Mouse (Mus musculus): ENCODE measurements around the gene Nfya. TPM values are rescaled to one million over a fixed set of nuclear protein-coding genes. Genes with fewer than 3 reads are reported as not detected.
"Not testable (repeated sequence)": the region's sequence is repeated elsewhere in the genome, so short reads cannot be mapped to it uniquely, and the experiment has no call there.

Gene Nfya
- polyA plus RNA-seq, 1 experiment from 2014 or later: 16.3 TPM

DNA sequence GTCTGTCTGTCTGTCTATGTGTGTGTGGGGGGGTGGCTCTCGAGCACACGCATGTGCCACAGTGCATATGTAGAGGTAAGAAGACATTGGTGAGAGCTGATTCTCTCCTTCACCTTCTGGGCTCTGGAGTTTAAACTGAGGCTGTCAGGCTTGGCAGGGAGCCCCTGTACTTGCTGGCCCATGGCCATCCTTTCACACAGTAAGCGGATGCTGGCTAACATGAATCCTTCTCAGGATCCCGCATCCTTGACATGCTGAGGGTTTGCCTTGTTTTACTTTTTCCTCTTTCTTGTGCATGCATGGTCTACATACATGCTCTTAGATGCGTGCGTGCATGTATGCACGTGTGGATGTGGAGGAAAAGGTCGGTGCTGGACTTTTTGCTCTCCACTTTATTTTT lies 46.7 kb downstream of the Nfya start:
- H3K4me1 ChIP-seq (ENCODE audit: control insufficient read depth, insufficient read depth, low read length): no peaks in the 10 kb centered on the region
- no peak for ATAC-seq (ENCODE audit: low read depth)
- H3K36me3 ChIP-seq (ENCODE audit: control insufficient read depth, insufficient read depth, low read length): no peaks in the 10 kb centered on the region
- no peak overlapping the region for H3K4me2 ChIP-seq (ENCODE audit: low read depth, low read length)
- no peak overlapping the region for H3K9ac ChIP-seq (replicated peaks; ENCODE audit: low read depth, low read length)
- no peak overlapping the region for H3K27ac ChIP-seq (ENCODE audit: low read depth, low read length)
- H3K4me3 ChIP-seq (ENCODE audit: low read depth, low read length): no peak overlapping the region
- 88% methylated on average over 8 of the region's 8 CpGs for WGBS
- H3K9me3 ChIP-seq (ENCODE audit: control insufficient read depth, low read length): no peaks in the 10 kb centered on the region
- H3K27me3 ChIP-seq (ENCODE audit: control insufficient read depth, insufficient read depth, low read length): no peaks in the 10 kb centered on the region

DNA sequence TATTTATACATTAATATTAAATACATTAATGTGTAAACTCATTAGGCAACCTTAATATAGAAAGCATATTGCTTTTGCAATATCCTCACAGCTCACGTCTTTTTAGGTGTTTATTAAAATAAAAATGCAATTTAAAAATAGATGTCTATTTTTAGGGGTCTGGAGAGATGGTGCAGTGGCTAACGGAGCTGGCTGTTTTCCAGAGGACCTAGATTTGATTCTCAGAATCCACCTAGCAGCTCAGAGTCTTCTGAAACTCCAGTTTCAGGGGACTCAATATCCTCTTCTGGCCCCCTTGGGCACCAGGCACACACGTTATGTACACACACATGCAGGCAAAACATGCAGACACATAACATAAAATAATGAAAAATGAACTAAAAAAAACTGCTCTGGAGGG lies 47.4 kb downstream of the Nfya start:
- H3K27ac ChIP-seq (ENCODE audit: low read depth, low read length): no peak overlapping the region

DNA sequence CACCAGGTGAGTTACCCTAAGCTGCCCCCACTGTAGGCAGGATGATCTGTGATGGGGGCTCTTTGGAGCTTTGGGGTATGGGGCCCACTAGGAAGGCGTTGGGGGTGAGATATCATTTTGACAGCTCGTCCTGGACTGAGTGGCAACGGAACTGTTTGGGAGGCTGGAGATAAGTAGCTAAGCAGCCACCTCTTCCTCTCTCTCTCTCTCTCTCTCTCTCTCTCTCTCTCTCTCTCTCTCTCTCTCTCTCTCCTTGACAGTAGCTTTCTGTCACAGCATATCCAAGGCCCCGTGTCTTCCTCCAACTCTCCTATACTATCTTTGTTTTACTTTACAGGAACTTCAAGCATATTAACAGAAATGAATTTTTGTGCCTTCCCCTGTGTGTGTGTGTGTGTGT lies 49.2 kb downstream of the Nfya start:
- Histone ChIP-seq H3K27ac (ENCODE audit: low read depth, low read length) (no peak overlapping the region), H3K4me3 (ENCODE audit: low read depth, low read length) (no peak overlapping the region), H3K4me2 (ENCODE audit: low read depth, low read length) (no peak overlapping the region), H3K4me1 (ENCODE audit: control insufficient read depth, insufficient read depth, low read length) (no peaks in the 10 kb centered on the region), H3K27me3 (ENCODE audit: control insufficient read depth, insufficient read depth, low read length) (no peaks in the 10 kb centered on the region), H3K36me3 (ENCODE audit: control insufficient read depth, insufficient read depth, low read length) (no peaks in the 10 kb centered on the region), H3K9me3 (ENCODE audit: control insufficient read depth, low read length) (no peaks in the 10 kb centered on the region), H3K9ac (replicated peaks; ENCODE audit: low read depth, low read length) (no peak overlapping the region)
- no peak for ATAC-seq (ENCODE audit: low read depth)
- 84% methylated on average over 4 of the region's 4 CpGs for WGBS

More for the DNA sequence above, 47.4 kb downstream of the Nfya start:
- H3K27me3 ChIP-seq (ENCODE audit: control insufficient read depth, insufficient read depth, low read length): no peaks in the 10 kb centered on the region
- H3K9me3 ChIP-seq (ENCODE audit: control insufficient read depth, low read length): no peaks in the 10 kb centered on the region
- H3K36me3 ChIP-seq (ENCODE audit: control insufficient read depth, insufficient read depth, low read length): no peaks in the 10 kb centered on the region
- no peak overlapping the region for H3K4me3 ChIP-seq (ENCODE audit: low read depth, low read length)
- ATAC-seq (ENCODE audit: low read depth): no peak
- no peak overlapping the region for H3K9ac ChIP-seq (replicated peaks; ENCODE audit: low read depth, low read length)
- no peak overlapping the region for H3K4me2 ChIP-seq (ENCODE audit: low read depth, low read length)
- 76% methylated on average over 3 of the region's 3 CpGs for WGBS
- H3K4me1 ChIP-seq (ENCODE audit: control insufficient read depth, insufficient read depth, low read length): no peaks in the 10 kb centered on the region

DNA sequence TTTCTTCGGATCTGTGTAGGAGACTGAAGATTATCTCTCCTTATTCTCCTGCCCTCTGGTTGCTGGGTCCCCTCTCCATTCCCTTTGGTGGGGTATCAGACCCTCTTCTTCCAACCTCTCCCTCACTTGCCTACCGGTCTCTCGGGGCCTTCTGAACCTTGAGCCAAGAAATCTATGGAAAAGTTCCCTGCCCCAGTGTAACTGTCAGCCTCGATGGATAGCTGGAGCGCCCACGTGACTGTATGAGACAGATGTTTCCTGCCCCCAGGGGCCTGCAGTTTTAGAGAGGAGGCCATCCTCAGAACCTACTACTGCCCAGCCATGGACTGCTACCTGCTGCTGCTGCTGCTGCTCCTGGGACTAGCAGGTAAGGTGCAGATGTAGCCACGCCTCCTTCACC lies 50.1 kb downstream of the Nfya start, which contains the start of gene Treml1:
Gene Treml1 (plus strand): TSS at position 301 of the 400 bp plus-strand sequence.
- H3K4me3 ChIP-seq (ENCODE audit: low read depth, low read length): no peak within 1 kb of the TSS
- 80% methylated on average over 7 of the region's 7 CpGs for WGBS
- no peak within 1 kb of the TSS for H3K27ac ChIP-seq (ENCODE audit: low read depth, low read length)
- H3K9me3 ChIP-seq (ENCODE audit: control insufficient read depth, low read length): no peaks in the 10 kb centered on the region
- no peak within 1 kb of the TSS for H3K9ac ChIP-seq (replicated peaks; ENCODE audit: low read depth, low read length)
- no peaks in the 10 kb centered on the region for H3K4me1 ChIP-seq (ENCODE audit: control insufficient read depth, insufficient read depth, low read length)
- no peak within 1 kb of the TSS for H3K4me2 ChIP-seq (ENCODE audit: low read depth, low read length)
- no peaks in the 10 kb centered on the region for H3K27me3 ChIP-seq (ENCODE audit: control insufficient read depth, insufficient read depth, low read length)
- no peak for ATAC-seq (ENCODE audit: low read depth)
- H3K36me3 ChIP-seq (ENCODE audit: control insufficient read depth, insufficient read depth, low read length): no peaks in the 10 kb centered on the region

DNA sequence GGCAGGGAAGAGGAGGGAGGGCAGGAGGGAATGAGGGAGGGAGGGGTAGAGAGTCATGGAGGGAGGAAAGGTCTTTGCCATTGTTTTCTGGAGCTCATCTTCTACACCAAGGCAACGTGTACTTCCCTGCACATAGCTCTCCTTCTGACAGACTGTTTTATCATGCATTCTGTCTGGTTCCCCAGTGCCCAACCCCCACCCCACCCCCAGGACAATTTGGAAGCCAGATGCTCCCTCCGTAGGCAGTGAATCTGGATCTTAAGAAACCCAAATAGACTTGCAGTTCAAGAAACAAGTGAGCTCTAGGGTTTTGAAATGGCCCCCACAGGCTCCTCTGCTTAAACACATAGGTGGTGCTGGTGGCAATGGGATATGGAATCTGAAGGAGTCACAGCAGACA lies 51.8 kb downstream of the Nfya start:
- H3K27ac ChIP-seq (ENCODE audit: low read depth, low read length): no peak overlapping the region
- no peaks in the 10 kb centered on the region for H3K36me3 ChIP-seq (ENCODE audit: control insufficient read depth, insufficient read depth, low read length)
- H3K9me3 ChIP-seq (ENCODE audit: control insufficient read depth, low read length): no peaks in the 10 kb centered on the region
- no peak for ATAC-seq (ENCODE audit: low read depth)
- H3K4me2 ChIP-seq (ENCODE audit: low read depth, low read length): no peak overlapping the region
- H3K9ac ChIP-seq (replicated peaks; ENCODE audit: low read depth, low read length): no peak overlapping the region
- 38% methylated on average over 2 of the region's 2 CpGs for WGBS
- no peaks in the 10 kb centered on the region for H3K27me3 ChIP-seq (ENCODE audit: control insufficient read depth, insufficient read depth, low read length)
- no peak overlapping the region for H3K4me3 ChIP-seq (ENCODE audit: low read depth, low read length)
- no peaks in the 10 kb centered on the region for H3K4me1 ChIP-seq (ENCODE audit: control insufficient read depth, insufficient read depth, low read length)

DNA sequence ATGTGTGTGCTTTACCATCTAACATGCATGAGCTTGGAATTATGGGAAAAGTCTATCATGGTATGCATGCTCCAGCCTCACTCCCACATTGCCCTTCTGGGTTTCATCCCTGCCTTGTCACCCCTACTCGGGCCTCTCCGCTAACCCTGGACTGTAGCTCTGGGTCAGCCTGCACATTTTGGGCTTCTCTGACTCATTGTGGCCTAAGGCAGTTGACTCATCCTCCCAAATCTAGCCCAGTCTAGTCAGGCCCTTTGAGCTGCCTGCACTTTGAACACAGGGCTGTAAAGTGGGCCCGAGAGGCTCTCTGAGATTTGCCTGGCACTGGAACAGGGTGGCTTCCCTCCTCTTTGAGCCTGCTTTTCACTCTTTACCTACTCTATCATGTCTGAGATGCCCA lies 53.9 kb downstream of the Nfya start:
- whole genome bisulfite sequencing: 92% methylated on average over 3 of the region's 3 CpGs
- ATAC-seq (ENCODE audit: low read depth): no peak
- H3K4me1 ChIP-seq (ENCODE audit: control insufficient read depth, insufficient read depth, low read length): no peaks in the 10 kb centered on the region
- H3K4me3 ChIP-seq (ENCODE audit: low read depth, low read length): no peak overlapping the region
- H3K36me3 ChIP-seq (ENCODE audit: control insufficient read depth, insufficient read depth, low read length): no peaks in the 10 kb centered on the region
- H3K4me2 ChIP-seq (ENCODE audit: low read depth, low read length): no peak overlapping the region
- no peaks in the 10 kb centered on the region for H3K27me3 ChIP-seq (ENCODE audit: control insufficient read depth, insufficient read depth, low read length)
- no peak overlapping the region for H3K9ac ChIP-seq (replicated peaks; ENCODE audit: low read depth, low read length)
- H3K27ac ChIP-seq (ENCODE audit: low read depth, low read length): no peak overlapping the region
- H3K9me3 ChIP-seq (ENCODE audit: control insufficient read depth, low read length): no peaks in the 10 kb centered on the region

DNA sequence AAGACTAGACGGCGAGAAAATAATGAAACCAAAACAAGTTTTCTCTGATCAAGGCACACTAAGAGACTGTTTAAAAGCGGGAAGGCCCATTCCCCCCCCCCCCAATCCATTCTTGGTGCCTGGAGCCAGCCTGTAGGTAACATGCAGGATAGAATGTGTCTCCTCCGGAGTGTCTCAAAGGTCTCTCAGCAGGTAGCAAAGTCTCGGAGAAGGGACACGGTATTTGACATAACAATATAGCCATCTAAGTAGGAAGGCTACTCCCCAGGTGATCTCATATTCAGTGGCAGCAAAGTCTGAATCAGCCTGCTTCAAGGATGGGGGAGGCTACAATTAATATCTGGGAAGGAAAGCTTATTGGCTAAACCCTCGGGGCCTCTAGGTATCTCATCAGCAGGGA lies 56.7 kb downstream of the Nfya start:
- WGBS: 73% methylated on average over 7 of the region's 7 CpGs
- not testable (repeated sequence) for H3K4me1 ChIP-seq (ENCODE audit: control insufficient read depth, insufficient read depth, low read length); H3K36me3 ChIP-seq (ENCODE audit: control insufficient read depth, insufficient read depth, low read length); ATAC-seq (ENCODE audit: low read depth); H3K27me3 ChIP-seq (ENCODE audit: control insufficient read depth, insufficient read depth, low read length); H3K27ac ChIP-seq (ENCODE audit: low read depth, low read length); H3K9ac ChIP-seq (replicated peaks; ENCODE audit: low read depth, low read length); H3K9me3 ChIP-seq (ENCODE audit: control insufficient read depth, low read length); H3K4me3 ChIP-seq (ENCODE audit: low read depth, low read length); H3K4me2 ChIP-seq (ENCODE audit: low read depth, low read length)

DNA sequence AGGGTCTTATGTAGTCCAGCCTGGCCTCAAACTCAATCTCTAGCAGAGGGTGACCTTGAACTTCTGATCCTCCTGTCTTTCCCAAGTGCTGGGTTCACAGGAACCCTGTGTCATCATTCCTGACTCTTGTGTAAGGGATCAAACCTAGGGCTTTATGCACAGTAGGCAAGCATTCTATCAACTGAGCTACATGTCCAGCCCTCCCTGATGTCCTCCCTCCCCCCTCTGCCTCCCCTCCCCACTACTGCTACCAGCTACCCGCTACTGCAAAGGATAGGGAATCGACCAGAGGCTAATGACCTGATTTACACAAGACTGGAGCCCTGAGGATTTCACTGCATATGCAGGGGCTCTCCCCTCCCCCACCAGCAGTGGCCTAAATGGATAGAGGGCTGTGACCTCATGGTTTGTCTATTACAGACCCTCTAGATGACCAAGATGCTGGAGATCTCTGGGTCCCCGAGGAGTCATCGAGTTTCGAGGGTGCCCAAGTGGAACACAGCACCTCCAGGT lies 59.0 kb downstream of the Nfya start:
- WGBS: 70% methylated on average over 5 of the region's 5 CpGs
- no peaks in the 10 kb centered on the region for H3K27me3 ChIP-seq (ENCODE audit: control insufficient read depth, insufficient read depth, low read length)
- no peaks in the 10 kb centered on the region for H3K36me3 ChIP-seq (ENCODE audit: control insufficient read depth, insufficient read depth, low read length)
- H3K4me2 ChIP-seq (ENCODE audit: low read depth, low read length): no peak overlapping the region
- ATAC-seq (ENCODE audit: low read depth): no peak
- no peak overlapping the region for H3K27ac ChIP-seq (ENCODE audit: low read depth, low read length)
- H3K9ac ChIP-seq (replicated peaks; ENCODE audit: low read depth, low read length): no peak overlapping the region
- no peak overlapping the region for H3K4me3 ChIP-seq (ENCODE audit: low read depth, low read length)
- no peaks in the 10 kb centered on the region for H3K4me1 ChIP-seq (ENCODE audit: control insufficient read depth, insufficient read depth, low read length)
- no peaks in the 10 kb centered on the region for H3K9me3 ChIP-seq (ENCODE audit: control insufficient read depth, low read length)

DNA sequence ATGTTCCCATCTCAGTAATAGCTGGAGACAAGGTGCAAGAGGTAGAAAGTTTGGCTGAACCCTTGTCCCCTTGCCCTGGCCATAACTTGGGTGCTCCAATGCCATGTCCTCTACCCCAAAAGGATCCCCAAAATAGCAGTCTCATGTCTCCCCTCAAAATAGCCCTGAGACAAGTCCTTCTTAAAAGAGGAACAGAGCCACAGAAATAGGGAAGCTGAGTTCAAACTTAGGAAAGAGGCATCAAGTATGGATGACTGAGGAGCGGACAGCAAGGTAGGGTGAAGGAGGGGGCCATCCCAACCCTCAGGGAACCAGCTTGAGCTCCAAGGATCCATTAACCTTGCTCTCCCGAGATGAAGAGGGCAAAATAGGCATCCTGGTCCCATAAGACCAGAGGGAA lies 62.4 kb downstream of the Nfya start:
- Histone ChIP-seq H3K36me3 (ENCODE audit: control insufficient read depth, insufficient read depth, low read length) (no peaks in the 10 kb centered on the region), H3K27me3 (ENCODE audit: control insufficient read depth, insufficient read depth, low read length) (no peaks in the 10 kb centered on the region), H3K27ac (ENCODE audit: low read depth, low read length) (no peak overlapping the region), H3K4me3 (ENCODE audit: low read depth, low read length) (no peak overlapping the region), H3K9ac (replicated peaks; ENCODE audit: low read depth, low read length) (no peak overlapping the region), H3K4me2 (ENCODE audit: low read depth, low read length) (no peak overlapping the region), H3K9me3 (ENCODE audit: control insufficient read depth, low read length) (no peaks in the 10 kb centered on the region), H3K4me1 (ENCODE audit: control insufficient read depth, insufficient read depth, low read length) (no peaks in the 10 kb centered on the region)
- 88% methylated on average over 2 of the region's 2 CpGs for WGBS
- no peak for ATAC-seq (ENCODE audit: low read depth)

DNA sequence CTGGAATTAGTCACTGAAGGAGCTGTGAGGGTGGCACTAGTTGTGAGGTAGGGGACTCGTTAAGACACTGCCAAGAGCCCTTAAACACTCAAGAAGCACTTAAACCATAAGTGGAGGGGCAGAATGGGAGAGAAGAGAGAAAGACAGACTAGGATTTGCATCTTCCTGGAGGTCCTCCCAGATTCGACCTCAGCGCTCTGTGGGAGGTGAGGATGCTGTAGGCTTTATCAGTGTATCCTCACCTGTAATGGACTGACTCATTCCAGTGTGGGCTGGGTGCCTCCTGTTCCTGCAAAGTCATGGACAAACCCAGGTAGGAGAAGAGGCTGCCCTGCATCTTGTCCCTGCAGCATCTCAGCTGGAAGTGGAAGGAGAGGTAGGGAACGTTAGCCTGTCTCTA lies 62.9 kb downstream of the Nfya start:
- Histone ChIP-seq H3K36me3 (ENCODE audit: control insufficient read depth, insufficient read depth, low read length) (no peaks in the 10 kb centered on the region), H3K4me3 (ENCODE audit: low read depth, low read length) (no peak overlapping the region)
- WGBS: 71% methylated on average over 4 of the region's 4 CpGs

More for the DNA sequence above, 62.9 kb downstream of the Nfya start:
- no peak for ATAC-seq (ENCODE audit: low read depth)
- Histone ChIP-seq H3K27me3 (ENCODE audit: control insufficient read depth, insufficient read depth, low read length) (no peaks in the 10 kb centered on the region), H3K4me2 (ENCODE audit: low read depth, low read length) (no peak overlapping the region), H3K4me1 (ENCODE audit: control insufficient read depth, insufficient read depth, low read length) (no peaks in the 10 kb centered on the region), H3K9ac (replicated peaks; ENCODE audit: low read depth, low read length) (no peak overlapping the region), H3K27ac (ENCODE audit: low read depth, low read length) (no peak overlapping the region), H3K9me3 (ENCODE audit: control insufficient read depth, low read length) (no peaks in the 10 kb centered on the region)

Measured in neural tube, embryonic 14.5 days (tissue).